Mouse (Mus musculus): ENCODE measurements around the gene Top2b. TPM values are rescaled to one million over a fixed set of nuclear protein-coding genes. Genes with fewer than 3 reads are reported as not detected.

Top2b gene
- 34.4 and 40.1 TPM in 2 replicates for polyA plus RNA-seq (2015; fragmentation: Nextera tagmentation; extraction: Ambion mirVana)

DNA sequence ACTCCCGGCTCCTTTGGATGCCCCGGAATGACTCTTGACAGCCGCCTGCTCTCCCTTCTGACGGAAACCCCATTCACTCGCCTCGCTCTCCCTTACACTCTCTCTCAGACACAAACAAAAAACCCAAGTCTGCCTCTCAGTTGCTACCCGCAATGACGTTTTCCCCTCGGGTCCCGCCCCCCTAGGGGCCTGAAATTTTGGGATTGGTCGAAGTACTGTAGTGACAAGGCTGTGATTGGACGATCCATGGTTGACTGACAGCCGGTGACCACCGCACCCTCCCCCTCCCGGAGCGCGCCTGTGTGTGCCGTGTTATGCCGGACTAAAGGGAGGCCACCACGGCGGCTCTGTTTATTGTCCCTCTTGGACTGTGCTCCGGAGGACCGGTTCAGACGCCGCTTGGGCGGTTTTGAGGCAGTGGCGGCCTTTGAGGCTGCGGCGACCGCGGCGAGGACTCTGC lies at the start of gene Top2b:
Gene Top2b, plus strand, starts transcription at position 302 of the 460 bp plus-strand sequence.
- Histone ChIP-seq H3K27me3 (ENCODE audit: control insufficient read depth, insufficient read depth, low read length) (no peaks in the 10 kb centered on the region), H3K4me1 (ENCODE audit: control insufficient read depth, insufficient read depth, low read length) (peaks cover 16% of the 10 kb centered on the region), H3K36me3 (ENCODE audit: control insufficient read depth, insufficient read depth, low read length) (no peaks in the 10 kb centered on the region), H3K9me3 (replicated peaks; ENCODE audit: control insufficient read depth, low read length) (no peaks in the 10 kb centered on the region), H3K4me3 (replicated peaks; ENCODE audit: low read length) (peak within 1 kb of the TSS; percentile 91), H3K4me2 (ENCODE audit: low read depth, low read length) (peak within 1 kb of the TSS; percentile 86), H3K9ac (ENCODE audit: low read length) (peak within 1 kb of the TSS; percentile 99), H3K27ac (ENCODE audit: low read length) (peak within 1 kb of the TSS; percentile 99)
- WGBS = under 1% methylated on average over 32 of the region's 32 CpGs
- ATAC-seq (ENCODE audit: insufficient read depth, low FRiP score) = peak; percentile 100

DNA sequence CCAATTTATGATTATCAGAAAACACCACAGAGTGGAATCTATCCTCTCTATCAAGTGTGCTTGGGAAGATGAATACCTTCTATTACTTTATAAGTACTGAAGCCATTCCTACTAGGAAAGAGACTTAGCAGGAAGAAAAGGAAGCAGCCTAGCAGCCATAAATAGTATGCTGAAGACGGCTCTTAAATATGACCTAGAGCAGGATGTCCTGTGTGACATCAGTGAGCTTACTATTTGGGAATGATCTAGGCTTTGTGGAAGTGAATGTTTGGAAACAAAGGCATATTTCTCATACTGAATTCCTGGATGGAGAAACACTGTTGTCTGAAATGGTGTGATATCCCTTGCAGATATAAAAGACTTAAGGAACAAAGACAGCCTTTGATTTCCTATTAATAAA lies 48.3 kb upstream of the Top2b start:
- WGBS = 58% methylated on average over 1 of the region's 1 CpGs
- no peaks in the 10 kb centered on the region for H3K27me3 ChIP-seq (ENCODE audit: control insufficient read depth, insufficient read depth, low read length)
- no peaks in the 10 kb centered on the region for H3K9me3 ChIP-seq (replicated peaks; ENCODE audit: control insufficient read depth, low read length)
- H3K4me3 ChIP-seq (replicated peaks; ENCODE audit: low read length) = no peak overlapping the region
- H3K4me1 ChIP-seq (ENCODE audit: control insufficient read depth, insufficient read depth, low read length) = no peaks in the 10 kb centered on the region
- H3K4me2 ChIP-seq (ENCODE audit: low read depth, low read length) = no peak overlapping the region
- no peak for ATAC-seq (ENCODE audit: insufficient read depth, low FRiP score)
- no peaks in the 10 kb centered on the region for H3K36me3 ChIP-seq (ENCODE audit: control insufficient read depth, insufficient read depth, low read length)
- no peak overlapping the region for H3K27ac ChIP-seq (ENCODE audit: low read length)
- H3K9ac ChIP-seq (ENCODE audit: low read length) = no peak overlapping the region

DNA sequence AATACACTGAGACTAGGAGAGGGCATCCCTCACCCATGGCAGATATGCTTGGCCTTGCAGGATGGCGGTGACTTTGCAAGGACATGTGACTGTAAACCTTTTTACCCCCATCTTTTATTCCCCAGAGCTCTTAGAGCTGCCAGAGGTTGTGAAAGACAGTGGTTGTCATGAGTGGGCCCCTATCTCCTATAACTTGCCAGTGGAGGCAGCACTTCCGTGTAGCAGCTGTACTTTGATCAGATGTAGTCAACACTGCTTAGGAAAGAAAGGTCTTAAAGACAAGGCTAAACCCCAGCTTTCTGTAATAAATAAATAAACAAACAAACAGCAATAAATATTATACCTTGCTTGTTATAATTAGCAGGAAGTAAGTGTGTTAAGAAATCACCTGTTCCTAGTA lies 45.2 kb upstream of the Top2b start:
- Histone ChIP-seq H3K4me2 (ENCODE audit: low read depth, low read length) (no peak overlapping the region), H3K4me3 (replicated peaks; ENCODE audit: low read length) (no peak overlapping the region), H3K27me3 (ENCODE audit: control insufficient read depth, insufficient read depth, low read length) (no peaks in the 10 kb centered on the region), H3K9ac (ENCODE audit: low read length) (no peak overlapping the region), H3K36me3 (ENCODE audit: control insufficient read depth, insufficient read depth, low read length) (no peaks in the 10 kb centered on the region), H3K4me1 (ENCODE audit: control insufficient read depth, insufficient read depth, low read length) (no peaks in the 10 kb centered on the region), H3K27ac (ENCODE audit: low read length) (no peak overlapping the region), H3K9me3 (replicated peaks; ENCODE audit: control insufficient read depth, low read length) (no peaks in the 10 kb centered on the region)
- WGBS = 74% methylated on average over 2 of the region's 2 CpGs
- ATAC-seq (ENCODE audit: insufficient read depth, low FRiP score) = no peak

DNA sequence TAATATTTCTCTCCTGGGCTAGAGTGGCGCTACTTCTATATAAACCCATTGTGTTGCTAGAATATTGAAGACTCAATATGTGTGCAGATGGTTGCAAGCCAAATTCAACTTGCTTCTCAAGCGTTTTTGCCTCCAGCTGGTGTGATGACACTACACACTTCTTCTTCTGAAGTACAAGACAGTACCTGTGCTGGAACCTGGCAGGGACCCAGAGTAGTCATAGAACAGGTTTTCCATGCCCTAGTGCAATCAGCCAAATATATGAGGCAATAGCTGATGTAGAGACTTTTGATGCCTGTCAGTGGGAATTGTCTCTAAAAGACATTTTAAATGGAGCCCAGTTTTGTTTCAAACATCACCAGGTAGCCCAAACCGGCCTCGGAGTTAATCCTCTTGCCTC lies 40.6 kb upstream of the Top2b start:
- peaks cover 10% of the 10 kb centered on the region; the same call in 1 of the 2 replicates for H3K4me1 ChIP-seq (ENCODE audit: control insufficient read depth, insufficient read depth, low read length)
- H3K9me3 ChIP-seq (replicated peaks; ENCODE audit: control insufficient read depth, low read length) = no peaks in the 10 kb centered on the region
- H3K27me3 ChIP-seq (ENCODE audit: control insufficient read depth, insufficient read depth, low read length) = no peaks in the 10 kb centered on the region
- no peaks in the 10 kb centered on the region for H3K36me3 ChIP-seq (ENCODE audit: control insufficient read depth, insufficient read depth, low read length)
- no peak overlapping the region for H3K4me2 ChIP-seq (ENCODE audit: low read depth, low read length)
- no peak overlapping the region for H3K4me3 ChIP-seq (replicated peaks; ENCODE audit: low read length)
- no peak for ATAC-seq (ENCODE audit: insufficient read depth, low FRiP score)
- WGBS = 73% methylated on average over 4 of the region's 4 CpGs
- no peak overlapping the region for H3K27ac ChIP-seq (ENCODE audit: low read length)
- no peak overlapping the region for H3K9ac ChIP-seq (ENCODE audit: low read length)

DNA sequence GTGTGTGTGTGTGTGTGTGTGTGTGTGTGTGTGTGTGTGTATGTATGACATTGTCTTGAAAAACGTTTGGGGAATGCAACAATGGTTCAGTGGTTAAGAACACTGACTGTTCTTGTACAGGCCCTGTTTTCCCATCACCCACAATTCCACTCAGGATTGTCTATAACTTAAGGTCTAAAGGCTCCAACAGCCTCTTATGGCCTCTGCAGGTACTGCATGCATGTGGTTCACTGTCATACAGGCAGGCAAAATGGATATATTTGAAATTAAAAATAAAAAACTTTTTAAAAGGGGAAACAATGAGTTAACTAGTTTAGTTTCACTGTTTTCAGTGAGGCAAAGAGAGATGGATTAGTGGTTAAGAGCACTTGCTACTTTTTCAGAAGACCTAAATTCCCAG lies 39.8 kb upstream of the Top2b start:
- Histone ChIP-seq H3K4me3 (replicated peaks; ENCODE audit: low read length) (no peak overlapping the region), H3K36me3 (ENCODE audit: control insufficient read depth, insufficient read depth, low read length) (no peaks in the 10 kb centered on the region), H3K27me3 (ENCODE audit: control insufficient read depth, insufficient read depth, low read length) (no peaks in the 10 kb centered on the region), H3K27ac (ENCODE audit: low read length) (no peak overlapping the region), H3K9me3 (replicated peaks; ENCODE audit: control insufficient read depth, low read length) (no peaks in the 10 kb centered on the region), H3K4me2 (ENCODE audit: low read depth, low read length) (no peak overlapping the region), H3K9ac (ENCODE audit: low read length) (no peak overlapping the region), H3K4me1 (ENCODE audit: control insufficient read depth, insufficient read depth, low read length) (peaks cover 10% of the 10 kb centered on the region; the same call in 1 of the 2 replicates)
- ATAC-seq (ENCODE audit: insufficient read depth, low FRiP score) = no peak
- WGBS = 44% methylated on average over 1 of the region's 1 CpGs

DNA sequence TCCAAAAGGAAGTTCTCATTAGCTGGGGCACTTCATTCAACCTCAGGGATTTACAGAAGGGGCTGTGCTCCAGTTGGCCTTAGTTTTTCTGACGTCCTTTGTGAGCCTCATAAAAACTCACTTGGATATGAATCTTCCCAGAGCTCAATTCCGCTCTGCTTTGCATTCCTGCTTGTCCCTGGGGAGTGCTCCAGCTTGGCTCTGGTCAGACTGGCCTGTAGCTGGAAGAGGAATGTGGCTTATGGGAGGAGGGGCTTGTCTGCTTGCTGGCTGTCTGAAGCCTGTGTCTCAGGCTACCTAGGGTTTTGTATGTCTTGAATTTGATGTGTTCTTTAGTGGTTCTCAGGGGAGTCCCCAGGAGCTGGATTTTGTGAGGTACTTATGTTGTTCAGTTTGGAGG lies 36.4 kb upstream of the Top2b start:
- H3K4me1 ChIP-seq (ENCODE audit: control insufficient read depth, insufficient read depth, low read length) = peaks cover 10% of the 10 kb centered on the region; the same call in 1 of the 2 replicates

DNA sequence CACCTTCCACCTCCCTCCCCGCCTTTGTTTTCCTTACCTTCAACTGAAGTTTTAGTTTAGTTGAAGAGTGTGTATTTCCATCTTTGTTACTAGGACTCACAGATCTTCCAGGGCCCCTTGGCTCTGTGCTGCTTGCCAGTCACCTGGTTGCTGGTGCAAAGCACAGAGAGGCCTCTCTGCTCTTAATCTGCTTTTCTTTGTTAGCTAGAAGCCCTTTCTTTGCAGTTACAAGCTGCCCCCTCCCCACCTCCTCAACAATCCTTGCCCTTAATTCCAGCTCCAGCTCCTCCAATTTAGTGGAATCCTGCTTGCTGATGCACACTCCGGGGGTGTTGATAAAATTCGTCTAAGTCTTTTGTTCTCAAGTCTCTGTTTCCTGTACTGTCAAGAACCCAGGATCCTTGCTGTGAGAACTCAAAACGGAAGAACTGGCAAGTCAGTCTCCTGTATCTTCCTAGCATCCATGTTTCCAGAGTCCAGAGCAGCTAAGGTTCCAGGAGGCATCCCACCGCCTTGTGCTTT lies 36.0 kb upstream of the Top2b start:
- Histone ChIP-seq H3K36me3 (ENCODE audit: control insufficient read depth, insufficient read depth, low read length) (no peaks in the 10 kb centered on the region), H3K9ac (ENCODE audit: low read length) (peak overlapping the region; percentile 16; the same call in 1 of the 2 replicates), H3K27ac (ENCODE audit: low read length) (peak overlapping the region; percentile 68), H3K4me1 (ENCODE audit: control insufficient read depth, insufficient read depth, low read length) (peaks cover 10% of the 10 kb centered on the region; the same call in 1 of the 2 replicates), H3K4me3 (replicated peaks; ENCODE audit: low read length) (no peak overlapping the region), H3K27me3 (ENCODE audit: control insufficient read depth, insufficient read depth, low read length) (no peaks in the 10 kb centered on the region), H3K9me3 (replicated peaks; ENCODE audit: control insufficient read depth, low read length) (no peaks in the 10 kb centered on the region), H3K4me2 (ENCODE audit: low read depth, low read length) (peak overlapping the region; percentile 2; the same call in 1 of the 2 replicates)
- WGBS = 47% methylated on average over 5 of the region's 5 CpGs
- ATAC-seq (ENCODE audit: insufficient read depth, low FRiP score) = no peak

More for the DNA sequence above, 36.4 kb upstream of the Top2b start:
- Histone ChIP-seq H3K27me3 (ENCODE audit: control insufficient read depth, insufficient read depth, low read length) (no peaks in the 10 kb centered on the region), H3K36me3 (ENCODE audit: control insufficient read depth, insufficient read depth, low read length) (no peaks in the 10 kb centered on the region), H3K9me3 (replicated peaks; ENCODE audit: control insufficient read depth, low read length) (no peaks in the 10 kb centered on the region), H3K4me3 (replicated peaks; ENCODE audit: low read length) (no peak overlapping the region), H3K27ac (ENCODE audit: low read length) (peak overlapping the region; percentile 68), H3K4me2 (ENCODE audit: low read depth, low read length) (no peak overlapping the region), H3K9ac (ENCODE audit: low read length) (peak overlapping the region; percentile 16; the same call in 1 of the 2 replicates)
- 18% methylated on average over 2 of the region's 2 CpGs for WGBS
- ATAC-seq (ENCODE audit: insufficient read depth, low FRiP score) = peak; percentile 85

DNA sequence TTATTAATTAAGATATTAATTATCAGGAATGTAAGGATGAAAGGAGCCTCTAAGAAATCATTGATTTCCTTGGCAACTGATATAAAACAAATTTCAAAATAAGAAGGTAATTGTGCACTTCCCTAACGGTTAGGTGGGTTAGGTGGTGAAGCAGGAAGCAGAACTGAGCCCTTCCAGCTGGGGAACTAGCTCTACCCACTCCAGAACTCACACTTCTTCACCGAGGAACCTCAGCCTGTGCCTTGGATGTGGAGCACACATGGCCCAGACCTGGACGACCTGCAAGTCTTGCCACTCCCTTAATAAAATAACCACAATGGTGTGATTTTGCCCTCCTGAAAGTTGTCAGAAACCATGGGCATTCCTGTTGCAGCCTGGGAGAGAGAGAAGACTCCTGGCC lies 35.2 kb upstream of the Top2b start:
- peak overlapping the region; percentile 7; the same call in 1 of the 2 replicates for H3K27ac ChIP-seq (ENCODE audit: low read length)
- H3K9me3 ChIP-seq (replicated peaks; ENCODE audit: control insufficient read depth, low read length) = no peaks in the 10 kb centered on the region
- H3K4me2 ChIP-seq (ENCODE audit: low read depth, low read length) = no peak overlapping the region
- H3K27me3 ChIP-seq (ENCODE audit: control insufficient read depth, insufficient read depth, low read length) = no peaks in the 10 kb centered on the region
- H3K36me3 ChIP-seq (ENCODE audit: control insufficient read depth, insufficient read depth, low read length) = no peaks in the 10 kb centered on the region
- 41% methylated on average over 3 of the region's 3 CpGs for WGBS
- H3K9ac ChIP-seq (ENCODE audit: low read length) = no peak overlapping the region
- no peak for ATAC-seq (ENCODE audit: insufficient read depth, low FRiP score)
- no peak overlapping the region for H3K4me3 ChIP-seq (replicated peaks; ENCODE audit: low read length)
- peaks cover 10% of the 10 kb centered on the region; the same call in 1 of the 2 replicates for H3K4me1 ChIP-seq (ENCODE audit: control insufficient read depth, insufficient read depth, low read length)

DNA sequence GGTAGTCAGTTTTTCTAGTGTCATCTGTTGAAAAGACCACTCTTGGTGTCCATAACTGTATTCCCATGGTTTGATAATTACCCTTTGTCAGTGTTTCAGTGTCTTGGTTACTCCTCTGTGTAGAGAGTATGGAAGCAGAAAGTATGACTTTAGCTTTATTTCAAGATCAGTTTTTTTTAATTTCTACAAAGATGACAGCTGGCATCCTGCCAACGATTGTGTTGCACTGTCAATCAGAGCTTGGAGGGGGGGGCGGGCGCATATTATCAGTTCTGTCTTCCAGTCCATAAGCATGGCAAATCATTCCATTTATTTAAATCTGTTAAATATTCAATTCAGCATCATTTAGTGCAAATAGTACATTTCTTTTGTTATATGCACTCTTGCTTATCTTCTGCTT lies 30.7 kb upstream of the Top2b start:
- H3K27ac ChIP-seq (ENCODE audit: low read length) = no peak overlapping the region
- H3K36me3 ChIP-seq (ENCODE audit: control insufficient read depth, insufficient read depth, low read length) = no peaks in the 10 kb centered on the region
- no peak overlapping the region for H3K9ac ChIP-seq (ENCODE audit: low read length)
- ATAC-seq (ENCODE audit: insufficient read depth, low FRiP score) = no peak
- no peaks in the 10 kb centered on the region for H3K9me3 ChIP-seq (replicated peaks; ENCODE audit: control insufficient read depth, low read length)
- H3K4me1 ChIP-seq (ENCODE audit: control insufficient read depth, insufficient read depth, low read length) = peaks cover 6% of the 10 kb centered on the region; the same call in 1 of the 2 replicates
- no peaks in the 10 kb centered on the region for H3K27me3 ChIP-seq (ENCODE audit: control insufficient read depth, insufficient read depth, low read length)
- H3K4me3 ChIP-seq (replicated peaks; ENCODE audit: low read length) = no peak overlapping the region
- WGBS = 84% methylated on average over 3 of the region's 3 CpGs
- no peak overlapping the region for H3K4me2 ChIP-seq (ENCODE audit: low read depth, low read length)

Measured in stomach, embryonic 16.5 days (tissue).